Mouse (Mus musculus): Measurements from ENCODE around the gene Stpg1. TPM values are rescaled to one million over a fixed set of nuclear protein-coding genes. Genes with fewer than 3 reads are reported as not detected.
A peak's percentile ranks its signal among the peaks of the same experiment; 100 is the strongest.

Gene Stpg1
- polyA plus RNA-seq (2012; ENCODE audit: insufficient read depth, insufficient read length, missing spikeins), result 0.33 and 0.43 TPM in 2 replicates

GRCm38 (mm10) chr4:135494521-135495396 is at the start of gene Stpg1, which contains the start of gene Nipal3:
Stpg1 (plus strand) TSS chr4:135494790.
Nipal3 (minus strand) TSS chr4:135495038.
- no peak within 1 kb of the TSS for H3K27ac ChIP-seq (ENCODE audit: insufficient read depth, low read depth, low read length)
- TF ChIP-seq POLR2A (IDR thresholded peaks at IDR 0.05; ENCODE audit: borderline replicate concordance, low read depth, low read length) (no peak), CTCF (IDR thresholded peaks at IDR 0.05; ENCODE audit: low read depth, low read length) (peak; percentile 36)
- H3K4me3 ChIP-seq (ENCODE audit: insufficient read depth, low read length), result peak within 1 kb of the TSS; percentile 98
- peaks cover 6% of the 10 kb centered on the region for H3K4me1 ChIP-seq (ENCODE audit: control insufficient read depth, insufficient read depth, low read length)

- TF ChIP-seq POLR2A (IDR thresholded peaks at IDR 0.05; ENCODE audit: borderline replicate concordance, low read depth, low read length), result no peak
- TF ChIP-seq CTCF (IDR thresholded peaks at IDR 0.05; ENCODE audit: low read depth, low read length), result no peak
- H3K27ac ChIP-seq (ENCODE audit: insufficient read depth, low read depth, low read length), result no peak overlapping the region
- no peak overlapping the region for H3K4me3 ChIP-seq (ENCODE audit: insufficient read depth, low read length)
- peaks cover 9% of the 10 kb centered on the region for H3K4me1 ChIP-seq (ENCODE audit: control insufficient read depth, insufficient read depth, low read length)
These were observed 43.1 kb upstream of the Stpg1 start for GRCm38 (mm10) chr4:135451360-135452015.

- no peak overlapping the region for H3K4me3 ChIP-seq (ENCODE audit: insufficient read depth, low read length)
These were observed 41.4 kb upstream of the Stpg1 start for GRCm38 (mm10) chr4:135453164-135453563.

GRCm38 (mm10) chr4:135453572-135453971 is 41.0 kb upstream of the Stpg1 start:
- TF ChIP-seq CTCF (IDR thresholded peaks at IDR 0.05; ENCODE audit: low read depth, low read length) (no peak), POLR2A (IDR thresholded peaks at IDR 0.05; ENCODE audit: borderline replicate concordance, low read depth, low read length) (no peak)
- no peak overlapping the region for H3K4me3 ChIP-seq (ENCODE audit: insufficient read depth, low read length)
- H3K4me1 ChIP-seq (ENCODE audit: control insufficient read depth, insufficient read depth, low read length), result peaks cover 9% of the 10 kb centered on the region
- H3K27ac ChIP-seq (ENCODE audit: insufficient read depth, low read depth, low read length), result no peak overlapping the region

More at GRCm38 (mm10) chr4:135453164-135453563, 41.4 kb upstream of the Stpg1 start:
- peaks cover 9% of the 10 kb centered on the region for H3K4me1 ChIP-seq (ENCODE audit: control insufficient read depth, insufficient read depth, low read length)
- TF ChIP-seq POLR2A (IDR thresholded peaks at IDR 0.05; ENCODE audit: borderline replicate concordance, low read depth, low read length) (no peak), CTCF (IDR thresholded peaks at IDR 0.05; ENCODE audit: low read depth, low read length) (no peak)
- no peak overlapping the region for H3K27ac ChIP-seq (ENCODE audit: insufficient read depth, low read depth, low read length)

- TF ChIP-seq POLR2A (IDR thresholded peaks at IDR 0.05; ENCODE audit: borderline replicate concordance, low read depth, low read length), result no peak
- no peak for TF ChIP-seq CTCF (IDR thresholded peaks at IDR 0.05; ENCODE audit: low read depth, low read length)
- Histone ChIP-seq H3K27ac (ENCODE audit: insufficient read depth, low read depth, low read length) (no peak overlapping the region), H3K4me1 (ENCODE audit: control insufficient read depth, insufficient read depth, low read length) (no peaks in the 10 kb centered on the region), H3K4me3 (ENCODE audit: insufficient read depth, low read length) (no peak overlapping the region)
These were observed 31.2 kb upstream of the Stpg1 start for GRCm38 (mm10) chr4:135463406-135463805.

- H3K27ac ChIP-seq (ENCODE audit: insufficient read depth, low read depth, low read length), result no peak overlapping the region
- TF ChIP-seq POLR2A (IDR thresholded peaks at IDR 0.05; ENCODE audit: borderline replicate concordance, low read depth, low read length), result no peak
- no peak for TF ChIP-seq CTCF (IDR thresholded peaks at IDR 0.05; ENCODE audit: low read depth, low read length)
These were observed 16.7 kb upstream of the Stpg1 start for GRCm38 (mm10) chr4:135477851-135478250.

GRCm38 (mm10) chr4:135480370-135480769 is 14.2 kb upstream of the Stpg1 start:
- Histone ChIP-seq H3K4me1 (ENCODE audit: control insufficient read depth, insufficient read depth, low read length) (peaks cover 3% of the 10 kb centered on the region; the same call in 1 of the 2 replicates), H3K27ac (ENCODE audit: insufficient read depth, low read depth, low read length) (no peak overlapping the region), H3K4me3 (ENCODE audit: insufficient read depth, low read length) (no peak overlapping the region)
- TF ChIP-seq CTCF (IDR thresholded peaks at IDR 0.05; ENCODE audit: low read depth, low read length), result no peak
- TF ChIP-seq POLR2A (IDR thresholded peaks at IDR 0.05; ENCODE audit: borderline replicate concordance, low read depth, low read length), result no peak

More at GRCm38 (mm10) chr4:135477851-135478250, 16.7 kb upstream of the Stpg1 start:
- Histone ChIP-seq H3K4me1 (ENCODE audit: control insufficient read depth, insufficient read depth, low read length) (no peaks in the 10 kb centered on the region), H3K4me3 (ENCODE audit: insufficient read depth, low read length) (no peak overlapping the region)

DNA sequence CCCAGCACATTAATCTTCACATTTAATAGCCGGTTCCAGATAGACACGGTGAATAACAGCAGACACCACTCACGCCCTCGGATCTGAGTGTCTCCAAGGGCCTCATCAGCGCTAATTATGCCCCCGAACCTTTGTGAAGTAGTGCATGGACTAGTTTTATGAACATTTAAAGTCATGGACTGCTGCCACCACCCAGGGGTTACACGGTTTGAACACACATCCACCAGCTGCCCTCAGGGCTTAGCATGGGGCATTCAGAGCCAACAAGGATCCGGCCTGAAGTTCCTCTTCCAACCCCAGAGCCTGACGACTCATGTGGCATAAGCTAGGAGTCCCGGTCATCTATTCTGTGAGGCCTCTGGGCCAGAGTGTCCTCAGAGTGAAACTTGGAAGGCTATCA is 9.5 kb upstream of the Stpg1 start:
- TF ChIP-seq CTCF (IDR thresholded peaks at IDR 0.05; ENCODE audit: low read depth, low read length) (no peak), POLR2A (IDR thresholded peaks at IDR 0.05; ENCODE audit: borderline replicate concordance, low read depth, low read length) (no peak)
- H3K27ac ChIP-seq (ENCODE audit: insufficient read depth, low read depth, low read length), result no peak overlapping the region
- H3K4me3 ChIP-seq (ENCODE audit: insufficient read depth, low read length), result no peak overlapping the region
- peaks cover 4% of the 10 kb centered on the region; the same call in 1 of the 2 replicates for H3K4me1 ChIP-seq (ENCODE audit: control insufficient read depth, insufficient read depth, low read length)

DNA sequence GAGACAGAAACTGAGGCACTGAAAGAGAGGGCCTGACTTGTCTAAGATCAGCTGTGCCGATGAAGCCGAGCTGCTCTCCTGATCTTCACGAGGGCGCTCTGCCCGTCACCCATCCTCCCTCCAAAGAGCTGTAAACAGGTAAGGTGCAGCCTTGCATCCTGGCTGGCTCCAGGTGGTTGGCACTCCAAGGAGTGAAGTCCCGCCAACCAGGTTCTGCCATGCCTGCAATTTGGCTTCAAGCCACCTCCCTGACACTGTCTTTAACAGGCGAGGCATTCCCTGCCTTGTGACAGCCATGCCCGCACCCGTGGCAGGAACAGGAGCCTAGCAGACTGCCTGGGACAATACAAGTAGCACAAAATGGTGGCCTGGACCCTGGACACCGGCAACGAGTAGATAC is 8.2 kb upstream of the Stpg1 start:
- H3K4me1 ChIP-seq (ENCODE audit: control insufficient read depth, insufficient read depth, low read length), result peaks cover 4% of the 10 kb centered on the region; the same call in 1 of the 2 replicates
- no peak overlapping the region for H3K4me3 ChIP-seq (ENCODE audit: insufficient read depth, low read length)
- no peak overlapping the region for H3K27ac ChIP-seq (ENCODE audit: insufficient read depth, low read depth, low read length)
- TF ChIP-seq POLR2A (IDR thresholded peaks at IDR 0.05; ENCODE audit: borderline replicate concordance, low read depth, low read length) (no peak), CTCF (IDR thresholded peaks at IDR 0.05; ENCODE audit: low read depth, low read length) (no peak)
